Mouse (Mus musculus) MEL (cell line): Measurements from ENCODE around the gene Dusp11. TPM values are rescaled to one million over a fixed set of nuclear protein-coding genes. Genes with fewer than 3 reads are reported as not detected.

ENCODE experiments used
- DNase-seq: peaks from one replicate; pipeline ENCODE4 v3.0.0; 2011; ENCODE audit warnings: low read depth, low spot score
- H3K27ac ChIP-seq: 2 replicates; pipeline ENCODE4 v1.5.1; 2012; ENCODE audit warnings: low read depth, mild to moderate bottlenecking, control low read depth, low read length, moderate library complexity; ENCODE audit not compliant: control insufficient read depth
- H3K27me3 ChIP-seq, 2 experiments: fragments of 150-350 bp in 1 of 2; sonication (generic) in 1 of 2; 2 replicates each; pipeline ENCODE4 v1.6.1; 2012; ENCODE audit warnings: low read length in 2 of 2, mild to moderate bottlenecking in 2 of 2, improper control_type of control experiment in 1 of 2, moderate library complexity in 1 of 2; ENCODE audit not compliant: insufficient read depth in 2 of 2, control insufficient read depth in 1 of 2
- H3K36me3 ChIP-seq, 2 experiments: 2 replicates each; pipeline ENCODE4 v1.6.1; 2012 to 2014; ENCODE audit warnings: low read length in 2 of 2, improper control_type of control experiment in 1 of 2, inconsistent platforms in 1 of 2, mild to moderate bottlenecking in 1 of 2; ENCODE audit not compliant: insufficient read depth in 2 of 2, control insufficient read depth in 1 of 2
- H3K4me1 ChIP-seq, 2 experiments: fragments of 150-350 bp in 1 of 2; sonication (generic) in 1 of 2; 2 replicates each; pipeline ENCODE4 v1.6.1; 2012; ENCODE audit warnings: low read length in 2 of 2, improper control_type of control experiment in 1 of 2, mild to moderate bottlenecking in 1 of 2; ENCODE audit not compliant: insufficient read depth in 2 of 2, control insufficient read depth in 1 of 2
- H3K4me3 ChIP-seq, 2 experiments: fragments of 150-350 bp in 1 of 2; sonication (generic) in 1 of 2; 2 replicates each; pipeline ENCODE4 v1.5.1; 2012; ENCODE audit warnings: low read depth in 2 of 2, low read length in 2 of 2, mild to moderate bottlenecking in 2 of 2, moderate library complexity in 2 of 2, control low read depth in 1 of 2, improper control_type of control experiment in 1 of 2; ENCODE audit not compliant: control insufficient read depth in 1 of 2, insufficient read depth in 1 of 2
- H3K79me2 ChIP-seq: 2 replicates; pipeline ENCODE4 v1.6.1; 2012; ENCODE audit warnings: mild to moderate bottlenecking, low read length, moderate library complexity; ENCODE audit not compliant: control insufficient read depth, poor library complexity, insufficient read depth
- H3K9ac ChIP-seq: 2 replicates; pipeline ENCODE4 v1.6.1; 2012; ENCODE audit warnings: low read depth, mild to moderate bottlenecking, control low read depth, low read length, moderate library complexity; ENCODE audit not compliant: control insufficient read depth, poor library complexity, severe bottlenecking
- H3K9me3 ChIP-seq: fragments of 150-350 bp; sonication (generic); replicated peaks from 2 replicates; pipeline ENCODE4 v1.6.1; 2012; ENCODE audit warnings: mild to moderate bottlenecking, low read length, improper control_type of control experiment, moderate library complexity; ENCODE audit not compliant: insufficient read depth
- CHD1 ChIP-seq: IDR thresholded peaks from 2 replicates; pipeline ENCODE4 v1.6.1; 2012; ENCODE audit warnings: low read depth, mild to moderate bottlenecking, inconsistent platforms, low read length, improper control_type of control experiment
- CHD2 ChIP-seq: IDR thresholded peaks from 2 replicates; pipeline ENCODE4 v1.6.1; 2011; ENCODE audit warnings: low read length, improper control_type of control experiment
- ELF1 ChIP-seq: IDR thresholded peaks from 2 replicates; pipeline ENCODE4 v1.6.1; 2014; ENCODE audit warnings: low read depth, mild to moderate bottlenecking, inconsistent platforms, low read length, improper control_type of control experiment, moderate library complexity
- EP300 ChIP-seq, 2 experiments: IDR thresholded peaks; 2 replicates each; pipeline ENCODE4 v1.6.1; 2011; ENCODE audit warnings: improper control_type of control experiment in 2 of 2, low read length in 2 of 2, low read depth in 1 of 2, mild to moderate bottlenecking in 1 of 2
- GABPA ChIP-seq: IDR thresholded peaks from 2 replicates; pipeline ENCODE4 v1.6.1; 2012; ENCODE audit warnings: low read depth, mild to moderate bottlenecking, inconsistent platforms, low read length, improper control_type of control experiment, moderate library complexity
- HCFC1 ChIP-seq: IDR thresholded peaks from 2 replicates; pipeline ENCODE4 v1.6.1; 2012; ENCODE audit warnings: low read depth, mild to moderate bottlenecking, inconsistent platforms, low read length, improper control_type of control experiment, moderate library complexity
- JUND ChIP-seq: IDR thresholded peaks from 2 replicates; pipeline ENCODE4 v1.6.1; 2011; ENCODE audit warnings: low read depth, mild to moderate bottlenecking, improper control_type of control experiment, low read length
- KAT2A ChIP-seq: conservative IDR thresholded peaks from 2 replicates; pipeline ENCODE4 v1.6.1; 2012; ENCODE audit warnings: low read depth, low read length, improper control_type of control experiment, inconsistent platforms
- MEF2A ChIP-seq: IDR thresholded peaks from 2 replicates; pipeline ENCODE4 v1.6.1; 2014; ENCODE audit warnings: low read depth, mild to moderate bottlenecking, inconsistent platforms, low read length, improper control_type of control experiment; ENCODE audit not compliant: poor library complexity, insufficient replicate concordance, severe bottlenecking; ENCODE audit errors: extremely low read depth
- MXI1 ChIP-seq: IDR thresholded peaks from 2 replicates; pipeline ENCODE4 v1.6.1; 2011; ENCODE audit warnings: mild to moderate bottlenecking, low read depth, low read length, improper control_type of control experiment
- NRF1 ChIP-seq: IDR thresholded peaks from 2 replicates; pipeline ENCODE4 v1.6.1; 2014; ENCODE audit warnings: low read depth, mild to moderate bottlenecking, inconsistent platforms, low read length, improper control_type of control experiment, moderate library complexity; ENCODE audit not compliant: poor library complexity, insufficient read depth, severe bottlenecking
- POLR2AphosphoS5 ChIP-seq: IDR thresholded peaks from 2 replicates; pipeline ENCODE4 v1.6.1; 2012; ENCODE audit warnings: low read depth, borderline replicate concordance, mild to moderate bottlenecking, inconsistent platforms, low read length, moderate library complexity, mixed read lengths
- RAD21 ChIP-seq: IDR thresholded peaks from 2 replicates; pipeline ENCODE4 v1.6.1; 2011; ENCODE audit warnings: mild to moderate bottlenecking, low read depth, low read length, improper control_type of control experiment
- RCOR1 ChIP-seq: IDR thresholded peaks from 2 replicates; pipeline ENCODE4 v1.6.1; 2012; ENCODE audit warnings: low read depth, mild to moderate bottlenecking, inconsistent platforms, low read length, improper control_type of control experiment
- SIN3A ChIP-seq: IDR thresholded peaks from 2 replicates; pipeline ENCODE4 v1.6.1; 2012; ENCODE audit warnings: low read length, improper control_type of control experiment, inconsistent platforms
- SMC3 ChIP-seq: IDR thresholded peaks from 2 replicates; pipeline ENCODE4 v1.6.1; 2011; ENCODE audit warnings: low read depth, low read length, improper control_type of control experiment
- TAL1 ChIP-seq: IDR thresholded peaks from 2 replicates; pipeline ENCODE4 v1.6.1; 2012; ENCODE audit warnings: mild to moderate bottlenecking, inconsistent platforms, low read length, moderate library complexity, mixed read lengths
- TBP ChIP-seq: IDR thresholded peaks from 2 replicates; pipeline ENCODE4 v1.8.0; 2011; ENCODE audit warnings: low read depth, low read length, improper control_type of control experiment
- UBTF ChIP-seq: IDR thresholded peaks from 2 replicates; pipeline ENCODE4 v1.6.1; 2012; ENCODE audit warnings: low read depth, mild to moderate bottlenecking, inconsistent platforms, low read length, improper control_type of control experiment, moderate library complexity, borderline replicate concordance; ENCODE audit not compliant: insufficient read depth
- USF1 ChIP-seq: IDR thresholded peaks from 2 replicates; pipeline ENCODE4 v1.6.1; 2014; ENCODE audit warnings: low read depth, mild to moderate bottlenecking, inconsistent platforms, low read length, improper control_type of control experiment, moderate library complexity
- ZKSCAN1 ChIP-seq: IDR thresholded peaks from 2 replicates; pipeline ENCODE4 v1.6.1; 2012; ENCODE audit warnings: low read depth, mild to moderate bottlenecking, inconsistent platforms, low read length, improper control_type of control experiment, moderate library complexity
- polyA plus RNA-seq, 2 experiments: library from polyadenylated mRNA; stranded (reverse) in 1 of 2; unstranded in 1 of 2; fragments of >175 nt in 1 of 2; fragments of >200 nt in 1 of 2; gene quantifications; 2 replicates each; pipeline versions ENCODE4 v1.2.1 to v1.2.4; 2012; ENCODE audit warnings: low replicate concordance in 2 of 2, low read depth in 1 of 2; ENCODE audit not compliant: insufficient read length in 2 of 2, insufficient read depth in 1 of 2, missing spikeins in 1 of 2
- total RNA-seq: library from RNA; depleted of rRNA; stranded (reverse); fragments of 300-350 nt; gene quantifications from 2 replicates; pipeline ENCODE4 v1.2.3, GENCODE M21; 2012

Dusp11 gene
- total and polyA plus RNA-seq, 3 experiments, result 22.4 to 42.3 (median 33.2) TPM

- Histone ChIP-seq H3K9me3 (no peaks in the 10 kb centered on the region), H3K4me3 (no peak overlapping the region), H3K79me2 (no peaks in the 10 kb centered on the region), H3K27me3 (no peaks in the 10 kb centered on the region), H3K4me1 (peaks cover 31 to 33% of the 10 kb centered on the region in 2 experiments), H3K9ac (no peak overlapping the region), H3K36me3 (peaks cover 0 to 39% of the 10 kb centered on the region in 2 experiments; a peak in 2 of 4 replicates), H3K27ac (no peak overlapping the region)
- peak; percentile 41 for DNase-seq
- TF ChIP-seq MEF2A, result no peak
- TF ChIP-seq SMC3, result no peak
- no peak for TF ChIP-seq GABPA
- no peak for TF ChIP-seq TBP
These were observed 11.9 kb upstream of the Dusp11 start for GRCm38 (mm10) chr6:85973336-85973735.

- Histone ChIP-seq H3K9me3 (no peaks in the 10 kb centered on the region), H3K4me1 (peaks cover 31 to 33% of the 10 kb centered on the region in 2 experiments), H3K79me2 (no peaks in the 10 kb centered on the region), H3K27ac (no peak overlapping the region), H3K9ac (no peak overlapping the region), H3K4me3 (no peak overlapping the region), H3K27me3 (no peaks in the 10 kb centered on the region), H3K36me3 (peaks cover 0 to 39% of the 10 kb centered on the region in 2 experiments; a peak in 2 of 4 replicates)
- TF ChIP-seq USF1 (no peak), MXI1 (no peak), RCOR1 (no peak), CHD1 (no peak), POLR2AphosphoS5 (no peak), KAT2A (no peak), RAD21 (no peak), JUND (no peak), SMC3 (no peak), HCFC1 (no peak), TAL1 (no peak), UBTF (no peak), CHD2 (no peak), EP300 (IDR thresholded peaks at IDR 0.05; ENCODE audit: low read depth in 1 of 2, low read length in 2 of 2) (no peak), NRF1 (no peak), ELF1 (no peak), ZKSCAN1 (no peak), SIN3A (no peak)
- no peak for DNase-seq
These were observed 11.2 kb upstream of the Dusp11 start for GRCm38 (mm10) chr6:85972699-85973098.
